Mouse (Mus musculus) layer of hippocampus, adult 2 months (tissue): Measurements from ENCODE around the gene Cbarp. TPM values are rescaled to one million over a fixed set of nuclear protein-coding genes. Genes with fewer than 3 reads are reported as not detected.

Experiments used
- DNase-seq, 2 experiments: peaks; one replicate each; pipeline ENCODE4 v3.0.0; 2022; ENCODE audit warnings: low spot score in 2 of 2
- H3K27ac ChIP-seq: fragments of 200-600 bp; 2 replicates; pipeline ENCODE4 v1.8.1; 2022
- H3K4me3 ChIP-seq: fragments of 200-600 bp; 2 replicates; pipeline ENCODE4 v1.8.1; 2022; ENCODE audit warnings: mild to moderate bottlenecking
- CTCF ChIP-seq: fragments of 200-600 bp; conservative IDR thresholded peaks from 2 replicates; pipeline ENCODE4 v1.8.1; 2022; ENCODE audit warnings: antibody characterized with exemption, mild to moderate bottlenecking, moderate library complexity
- total RNA-seq, 2 experiments: library from RNA; stranded (reverse); gene quantifications; 2 replicates each; pipeline ENCODE4 v1.2.3; 2021

The Cbarp gene
- total RNA-seq, 2 experiments from 2014 or later = 331 to 341 TPM

DNA sequence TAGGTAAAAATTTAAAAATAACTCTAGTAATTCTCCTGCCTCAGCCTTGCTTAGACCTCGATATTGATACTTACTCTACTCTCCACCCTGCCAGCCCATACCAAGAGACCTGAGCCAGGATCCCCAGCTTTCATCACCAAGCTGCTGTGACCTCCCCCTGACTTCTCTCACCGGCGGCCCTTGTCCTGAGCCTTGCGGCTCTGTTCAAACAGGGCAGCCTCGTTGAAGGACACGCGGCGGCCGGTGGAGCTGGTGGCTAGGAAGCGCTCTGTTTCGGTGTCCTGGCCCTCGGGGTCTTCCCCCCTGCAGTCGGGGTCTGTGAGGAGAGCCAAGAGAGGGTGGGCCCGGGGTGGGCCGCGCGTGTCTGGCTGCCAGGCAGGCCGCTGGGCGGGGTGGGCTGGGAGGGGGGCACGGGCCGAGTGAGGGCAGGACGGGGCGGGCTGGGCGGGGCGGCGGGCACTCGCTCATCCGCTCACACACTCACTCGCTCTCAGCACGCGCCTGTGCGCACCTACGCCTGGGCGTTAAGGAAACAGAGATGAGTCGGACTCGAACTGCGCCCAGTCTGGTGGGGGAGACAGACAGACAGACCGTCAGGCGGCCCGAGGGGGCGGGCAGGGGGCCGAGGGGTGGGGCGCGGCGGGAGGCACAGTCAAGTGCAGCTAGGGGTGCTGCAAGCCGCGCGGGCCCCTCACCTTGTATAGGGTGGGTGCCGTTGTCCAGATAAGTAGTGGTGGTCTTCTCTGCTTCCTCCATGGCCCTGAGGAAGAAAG lies 4.3 kb downstream of the Cbarp start:
- no peak for TF ChIP-seq CTCF
- Histone ChIP-seq H3K27ac (peak overlapping the region; percentile 99), H3K4me3 (peak overlapping the region; percentile 60)
- DNase-seq = no peak

DNA sequence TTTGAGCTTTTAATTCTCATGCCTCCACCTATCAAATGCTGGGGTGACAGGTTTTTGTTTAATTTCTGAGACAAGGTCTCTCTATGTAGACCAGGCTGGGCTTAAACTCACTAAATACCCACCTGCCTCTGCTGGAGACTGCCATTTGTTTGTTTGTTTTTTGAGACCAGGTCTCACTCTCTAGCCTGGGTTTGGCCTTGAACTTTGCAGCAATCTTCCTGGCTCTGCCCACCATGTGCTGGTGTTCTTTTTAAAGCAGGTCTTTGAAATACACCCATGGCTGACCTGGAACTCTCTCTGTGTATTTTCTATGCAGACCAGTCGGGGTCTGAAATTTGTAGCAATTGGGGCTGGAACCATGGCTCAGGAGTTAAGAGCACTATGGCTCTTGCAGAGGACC lies 5.0 kb downstream of the Cbarp start:
- Histone ChIP-seq H3K27ac (peak overlapping the region; percentile 18; the same call in 1 of the 2 replicates), H3K4me3 (no peak overlapping the region)
- TF ChIP-seq CTCF = no peak
- no peak for DNase-seq

DNA sequence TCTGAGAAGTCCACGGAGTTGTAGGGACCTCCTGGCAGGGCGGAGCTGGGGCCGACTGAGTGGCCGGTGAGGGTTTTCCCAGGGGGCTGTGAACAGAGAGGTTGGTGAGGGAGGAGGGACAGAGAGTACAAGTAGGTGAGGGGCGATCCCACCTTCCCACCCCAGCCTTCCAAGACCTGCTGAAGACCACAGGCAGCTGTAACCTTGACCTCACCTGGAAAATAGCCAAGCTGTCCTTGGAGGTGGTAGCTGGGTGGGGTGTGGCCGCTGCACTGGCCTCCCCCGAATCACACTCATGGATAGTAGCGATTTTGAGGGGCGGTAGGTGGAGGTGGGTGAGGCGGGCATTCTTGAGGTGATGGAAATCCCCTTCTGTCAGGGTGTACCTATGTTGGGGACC lies 5.5 kb downstream of the Cbarp start:
- no peak for TF ChIP-seq CTCF
- Histone ChIP-seq H3K4me3 (no peak overlapping the region), H3K27ac (peak overlapping the region; percentile 18; the same call in 1 of the 2 replicates)
- no peak for DNase-seq

DNA sequence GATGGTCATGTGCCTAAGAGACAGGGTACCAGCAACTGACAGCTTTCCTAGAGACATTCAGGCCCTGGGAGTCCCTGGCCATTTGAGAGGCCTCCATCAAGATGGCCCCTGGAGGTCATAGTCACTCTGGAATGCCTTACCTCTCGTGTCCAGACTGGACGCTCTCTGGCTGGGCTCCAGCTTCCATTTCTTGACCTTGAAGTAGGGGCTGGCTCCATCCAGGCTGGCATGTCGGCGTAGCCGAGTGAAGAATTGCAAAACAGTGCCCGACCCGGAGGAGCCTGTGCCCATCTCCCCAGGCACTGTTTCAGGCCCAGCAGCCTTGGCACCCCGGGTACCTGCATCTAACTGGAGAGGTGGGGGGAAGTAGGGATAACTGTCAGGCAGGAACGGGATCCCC lies 6.2 kb downstream of the Cbarp start:
- TF ChIP-seq CTCF = no peak
- H3K4me3 ChIP-seq = no peak overlapping the region
- no peak for DNase-seq
- H3K27ac ChIP-seq = peak overlapping the region; percentile 61; the same call in 1 of the 2 replicates

DNA sequence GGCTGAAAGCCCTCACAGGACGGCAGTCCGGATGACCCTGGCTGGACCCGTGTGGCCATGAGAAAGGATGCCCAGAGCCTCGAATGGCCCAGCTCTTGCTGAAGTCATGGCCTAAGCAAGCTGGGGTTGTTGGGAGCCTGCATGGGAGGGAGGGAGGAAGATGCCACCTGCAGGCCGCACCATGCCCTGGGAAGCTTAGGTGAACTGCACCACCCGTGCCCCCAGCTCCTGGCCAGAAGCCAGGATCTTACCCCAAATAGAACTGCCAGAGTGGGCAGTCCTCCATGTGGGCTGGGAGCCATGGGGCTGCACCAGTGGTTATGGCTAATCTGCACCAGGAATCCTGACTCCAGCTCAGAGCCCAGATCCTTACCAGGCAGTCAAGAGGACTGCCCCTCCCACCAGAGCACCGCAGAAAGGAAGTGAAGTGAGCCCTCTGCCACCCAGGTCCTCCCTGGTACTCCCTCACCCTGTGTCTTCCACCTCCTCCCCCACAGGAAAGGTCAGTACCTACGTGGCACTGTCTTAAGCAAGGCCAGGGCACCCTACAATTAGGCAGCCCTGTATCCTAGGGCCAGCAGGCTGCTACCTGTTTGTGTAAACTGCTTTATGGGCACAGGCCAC lies 7.3 kb downstream of the Cbarp start:
- peak; percentile 45 for TF ChIP-seq CTCF
- no peak for DNase-seq
- peak overlapping the region; percentile 61 for H3K27ac ChIP-seq
- no peak overlapping the region for H3K4me3 ChIP-seq

DNA sequence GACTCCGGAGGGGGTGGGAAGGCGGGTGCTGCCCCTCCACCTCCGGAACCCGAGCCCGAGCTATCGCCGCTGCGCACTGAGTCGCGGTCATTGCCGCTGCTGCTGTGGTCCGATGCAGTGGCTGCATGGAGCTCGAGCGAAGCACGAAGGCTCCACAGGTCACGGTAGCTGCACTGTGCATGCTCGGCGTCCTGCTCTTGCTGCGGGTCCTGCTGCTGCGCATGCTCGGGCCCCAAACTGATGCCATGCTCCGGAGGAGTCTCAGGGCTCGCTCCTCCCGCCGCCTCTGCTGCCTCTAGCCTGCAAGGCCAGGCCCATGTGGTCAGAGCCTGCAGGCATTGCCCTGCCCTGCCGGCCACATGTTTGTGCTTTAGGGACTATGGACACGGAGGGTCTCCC lies 8.7 kb downstream of the Cbarp start:
- no peak for DNase-seq
- no peak for TF ChIP-seq CTCF
- H3K4me3 ChIP-seq = no peak overlapping the region
- peak overlapping the region; percentile 61 for H3K27ac ChIP-seq

DNA sequence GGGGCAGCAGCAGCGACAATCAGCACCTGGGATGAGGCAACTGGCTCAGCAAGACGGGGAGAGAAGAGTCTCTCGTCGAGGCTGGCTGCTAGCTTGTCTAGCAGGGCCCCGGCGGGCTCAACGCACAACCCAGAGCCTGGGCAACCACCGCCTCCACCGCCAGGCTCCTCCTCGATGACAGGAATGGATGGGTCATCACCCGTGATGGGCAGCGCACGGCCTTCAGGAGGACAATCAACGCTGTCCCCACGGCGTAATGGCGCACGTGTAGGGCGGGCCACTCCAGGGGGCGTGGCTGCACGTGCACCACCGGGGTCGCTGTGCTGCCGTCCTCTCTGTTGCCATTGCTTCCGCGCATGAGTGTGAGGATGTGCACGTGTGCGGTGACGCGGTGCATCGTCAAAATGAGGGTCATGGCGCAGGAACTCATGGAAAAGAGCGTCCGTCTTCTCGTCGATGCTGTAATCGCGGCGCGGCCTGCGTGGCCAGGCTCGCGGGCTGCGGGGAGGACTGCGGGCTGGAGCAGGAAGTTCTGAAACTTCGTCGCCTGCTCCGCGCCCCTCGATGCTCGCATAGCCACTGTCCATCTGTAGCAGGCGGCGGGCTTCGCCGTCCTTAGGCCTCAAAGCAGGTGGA lies 9.2 kb downstream of the Cbarp start:
- Histone ChIP-seq H3K27ac (peak overlapping the region; percentile 61), H3K4me3 (no peak overlapping the region)
- TF ChIP-seq CTCF = no peak
- DNase-seq = peak in 1 of 2 experiments; percentile 78

DNA sequence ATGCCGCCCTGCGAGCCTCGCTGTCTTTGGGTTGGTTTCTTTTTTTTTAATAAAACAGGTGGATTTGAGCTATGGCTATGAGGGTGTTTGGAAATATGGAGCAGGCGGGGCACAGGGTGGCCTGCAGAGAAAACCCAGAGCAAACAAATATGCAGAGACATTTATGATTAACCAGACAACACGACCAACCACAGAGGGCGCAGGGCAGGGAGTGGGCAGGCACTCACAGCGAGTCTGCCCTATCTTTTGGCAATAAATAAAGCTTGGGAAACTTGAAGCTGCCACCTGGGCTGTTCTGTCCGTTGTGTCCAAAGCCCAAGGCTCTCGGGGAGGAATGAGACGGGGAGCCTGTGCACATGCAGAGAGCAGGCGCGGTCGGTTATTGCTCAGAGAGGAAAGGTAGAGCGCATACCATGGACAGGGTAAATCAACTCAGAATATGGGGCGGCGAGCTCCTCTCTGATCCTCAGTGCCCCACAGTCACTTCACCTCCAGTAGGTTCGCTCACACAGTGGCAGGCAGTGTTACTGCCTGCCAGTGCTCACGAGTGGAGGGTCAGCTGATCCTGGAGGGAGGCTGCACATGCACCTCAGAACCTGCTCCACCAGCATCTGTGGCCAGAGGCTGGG lies 10.1 kb downstream of the Cbarp start:
- TF ChIP-seq CTCF = no peak
- Histone ChIP-seq H3K4me3 (no peak overlapping the region), H3K27ac (peak overlapping the region; percentile 8; the same call in 1 of the 2 replicates)
- DNase-seq = no peak

DNA sequence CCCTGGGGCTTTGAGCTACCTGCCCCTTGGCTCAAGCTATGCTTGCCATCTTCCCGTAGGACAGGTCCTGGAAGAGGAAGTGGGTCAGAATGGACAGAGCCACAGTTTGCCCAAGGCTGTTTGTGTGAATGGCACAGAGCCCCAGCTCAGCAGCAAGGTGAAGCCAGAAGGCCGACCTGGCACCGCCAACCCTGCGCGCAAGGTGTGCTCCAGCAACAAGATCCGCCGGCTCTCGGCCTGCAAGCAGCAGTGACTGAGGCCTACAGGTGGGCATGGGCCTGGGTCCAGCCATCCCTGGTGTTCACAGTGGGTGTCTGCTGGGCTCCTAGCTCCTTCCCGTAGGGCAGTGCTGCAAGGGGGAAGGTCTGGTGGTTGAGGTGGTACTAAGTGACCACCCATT lies 10.8 kb downstream of the Cbarp start:
- TF ChIP-seq CTCF = no peak
- H3K4me3 ChIP-seq = no peak overlapping the region
- peak overlapping the region; percentile 8; the same call in 1 of the 2 replicates for H3K27ac ChIP-seq
- no peak for DNase-seq

DNA sequence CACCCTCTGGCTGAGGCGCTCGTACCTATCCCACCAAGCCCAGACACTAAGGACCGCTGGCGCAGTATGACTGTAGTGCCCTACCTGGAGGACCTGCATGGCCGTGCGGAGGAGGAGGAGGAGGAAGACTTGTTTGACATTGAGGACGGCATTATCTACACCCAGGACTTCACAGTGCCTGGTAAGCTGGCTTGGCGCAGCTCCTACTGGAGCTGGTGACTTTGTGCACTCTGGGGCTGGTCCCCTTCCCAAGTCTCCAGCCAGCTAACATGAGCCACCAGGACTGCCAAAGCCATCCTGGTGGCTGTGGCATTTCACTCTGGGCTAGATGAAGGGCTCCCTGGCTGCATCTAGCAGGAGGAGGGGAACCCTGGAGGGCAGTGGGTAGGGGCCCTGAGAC lies 12.7 kb downstream of the Cbarp start:
- TF ChIP-seq CTCF = no peak
- peak overlapping the region; percentile 7; the same call in 1 of the 2 replicates for H3K27ac ChIP-seq
- no peak for DNase-seq
- no peak overlapping the region for H3K4me3 ChIP-seq

DNA sequence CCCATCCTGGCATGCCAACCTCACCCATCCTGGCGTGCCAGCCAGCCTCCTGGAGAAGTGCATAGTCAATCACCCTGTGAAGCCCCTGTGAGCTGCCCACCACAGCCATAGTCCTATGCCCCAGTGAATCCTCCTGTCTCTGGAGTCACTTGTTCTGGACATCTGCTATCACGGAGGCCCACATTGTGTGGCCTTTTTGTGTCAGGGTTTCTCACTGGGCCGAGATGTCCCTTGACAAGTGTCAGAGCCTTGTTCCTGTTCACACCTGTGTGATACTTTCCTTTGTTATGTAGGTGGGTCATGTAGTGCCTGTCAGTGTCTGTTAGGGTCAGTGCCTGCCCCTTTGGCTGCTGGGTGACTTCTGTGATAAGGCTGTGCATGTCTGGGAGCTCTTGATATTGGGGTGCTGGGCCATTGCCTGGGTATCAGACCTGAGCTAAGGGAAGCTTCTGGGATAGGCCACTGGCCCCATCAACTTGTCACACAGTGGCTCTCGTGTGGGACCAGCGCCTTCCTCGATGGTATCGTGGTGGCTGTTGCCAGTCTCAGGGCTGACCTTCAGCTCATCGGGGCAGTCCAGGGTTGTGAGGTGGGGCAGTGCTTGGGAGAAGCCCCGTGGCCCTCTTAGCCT lies 16.6 kb downstream of the Cbarp start:
- TF ChIP-seq CTCF = no peak
- Histone ChIP-seq H3K4me3 (no peak overlapping the region), H3K27ac (no peak overlapping the region)
- no peak for DNase-seq

DNA sequence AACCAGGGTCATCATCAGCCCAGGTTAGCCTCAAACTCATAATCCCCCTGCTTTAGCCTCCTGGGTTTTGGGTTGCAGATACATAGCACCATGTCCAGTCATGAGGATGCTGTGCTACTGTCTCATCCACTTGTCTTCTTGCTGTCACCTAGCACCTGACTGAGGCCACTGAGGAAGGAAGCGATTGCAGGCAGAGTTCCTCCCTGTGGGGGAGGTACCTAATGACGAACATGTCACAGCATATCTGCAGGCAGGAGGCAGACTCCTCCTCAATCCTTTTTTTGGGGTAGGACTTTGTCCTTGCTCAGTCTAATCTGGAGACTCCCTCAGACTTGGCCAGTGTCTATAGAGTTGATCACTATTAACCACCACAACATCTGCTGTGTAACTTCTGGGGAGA lies 19.0 kb downstream of the Cbarp start:
- H3K4me3 ChIP-seq = no peak overlapping the region
- no peak for TF ChIP-seq CTCF
- H3K27ac ChIP-seq = no peak overlapping the region
- no peak for DNase-seq
